Mouse (Mus musculus): ENCODE results near the gene Cyp27b1. TPM values are rescaled to one million over a fixed set of nuclear protein-coding genes. Genes with fewer than 3 reads are reported as not detected.

The Cyp27b1 gene
- polyA plus RNA-seq, 1 experiment from 2014 or later, result not detected

GRCm38 (mm10) chr10:127073981-127074380 lies 25.9 kb downstream of the Cyp27b1 start:
- no peak overlapping the region for H3K27ac ChIP-seq (ENCODE audit: low read depth, low read length)
- no peaks in the 10 kb centered on the region for H3K9me3 ChIP-seq (ENCODE audit: control insufficient read depth)
- WGBS, result 100% methylated on average over 1 of the region's 1 CpGs
- H3K4me3 ChIP-seq (ENCODE audit: low read depth, low read length), result no peak overlapping the region
- ATAC-seq, result no peak
- 0 out of 2 replicates have a peak, but pooled peaks cover 8% of the 10 kb centered on the region for H3K4me1 ChIP-seq (replicated peaks; ENCODE audit: control insufficient read depth, insufficient read depth, low read length)
- no peak overlapping the region for H3K4me2 ChIP-seq (replicated peaks; ENCODE audit: low read depth)
- no peak overlapping the region for H3K9ac ChIP-seq (ENCODE audit: low read depth, low read length)
- no peaks in the 10 kb centered on the region for H3K36me3 ChIP-seq (ENCODE audit: control insufficient read depth, insufficient read depth)
- TF ChIP-seq CTCF (IDR thresholded peaks at IDR 0.05; ENCODE audit: low read depth), result no peak
- peaks cover 35% of the 10 kb centered on the region for H3K27me3 ChIP-seq (replicated peaks; ENCODE audit: control insufficient read depth, insufficient read depth, low read length)

GRCm38 (mm10) chr10:127075080-127075479 lies 27.0 kb downstream of the Cyp27b1 start, which contains the start of gene Agap2:
TSS of gene Agap2 (plus strand) at chr10:127075284.
- H3K36me3 ChIP-seq (ENCODE audit: control insufficient read depth, insufficient read depth), result no peaks in the 10 kb centered on the region
- ATAC-seq, result no peak
- no peaks in the 10 kb centered on the region for H3K9me3 ChIP-seq (ENCODE audit: control insufficient read depth)
- no peak within 1 kb of the TSS for H3K4me3 ChIP-seq (ENCODE audit: low read depth, low read length)
- no peak within 1 kb of the TSS for H3K4me2 ChIP-seq (replicated peaks; ENCODE audit: low read depth)
- H3K9ac ChIP-seq (ENCODE audit: low read depth, low read length), result no peak within 1 kb of the TSS
- WGBS, result 59% methylated on average over 9 of the region's 9 CpGs
- no peak within 1 kb of the TSS for H3K27ac ChIP-seq (ENCODE audit: low read depth, low read length)
- peak; percentile 39 for TF ChIP-seq CTCF (IDR thresholded peaks at IDR 0.05; ENCODE audit: low read depth)
- peaks cover 46% of the 10 kb centered on the region for H3K27me3 ChIP-seq (replicated peaks; ENCODE audit: control insufficient read depth, insufficient read depth, low read length)
- H3K4me1 ChIP-seq (replicated peaks; ENCODE audit: control insufficient read depth, insufficient read depth, low read length), result 0 out of 2 replicates have a peak, but pooled peaks cover 8% of the 10 kb centered on the region

- WGBS, result 66% methylated on average over 8 of the region's 8 CpGs
- Histone ChIP-seq H3K4me3 (ENCODE audit: low read depth, low read length) (no peak overlapping the region), H3K27me3 (replicated peaks; ENCODE audit: control insufficient read depth, insufficient read depth, low read length) (peaks cover 52% of the 10 kb centered on the region), H3K27ac (ENCODE audit: low read depth, low read length) (no peak overlapping the region), H3K9me3 (ENCODE audit: control insufficient read depth) (no peaks in the 10 kb centered on the region), H3K36me3 (ENCODE audit: control insufficient read depth, insufficient read depth) (no peaks in the 10 kb centered on the region), H3K4me2 (replicated peaks; ENCODE audit: low read depth) (no peak overlapping the region), H3K9ac (ENCODE audit: low read depth, low read length) (no peak overlapping the region), H3K4me1 (replicated peaks; ENCODE audit: control insufficient read depth, insufficient read depth, low read length) (0 out of 2 replicates have a peak, but pooled peaks cover 7% of the 10 kb centered on the region)
- no peak for ATAC-seq
- no peak for TF ChIP-seq CTCF (IDR thresholded peaks at IDR 0.05; ENCODE audit: low read depth)
These were observed 27.6 kb downstream of the Cyp27b1 start for GRCm38 (mm10) chr10:127075651-127076050.

- 34% methylated on average over 4 of the region's 4 CpGs for WGBS
- Histone ChIP-seq H3K9me3 (ENCODE audit: control insufficient read depth) (no peaks in the 10 kb centered on the region), H3K9ac (ENCODE audit: low read depth, low read length) (no peak overlapping the region), H3K27me3 (replicated peaks; ENCODE audit: control insufficient read depth, insufficient read depth, low read length) (peaks cover 56% of the 10 kb centered on the region), H3K4me3 (ENCODE audit: low read depth, low read length) (no peak overlapping the region), H3K36me3 (ENCODE audit: control insufficient read depth, insufficient read depth) (no peaks in the 10 kb centered on the region), H3K27ac (ENCODE audit: low read depth, low read length) (no peak overlapping the region), H3K4me1 (replicated peaks; ENCODE audit: control insufficient read depth, insufficient read depth, low read length) (0 out of 2 replicates have a peak, but pooled peaks cover 4% of the 10 kb centered on the region), H3K4me2 (replicated peaks; ENCODE audit: low read depth) (no peak overlapping the region)
- TF ChIP-seq CTCF (IDR thresholded peaks at IDR 0.05; ENCODE audit: low read depth), result no peak
- no peak for ATAC-seq
These were observed 28.0 kb downstream of the Cyp27b1 start for GRCm38 (mm10) chr10:127076082-127076481.

- H3K27me3 ChIP-seq (replicated peaks; ENCODE audit: control insufficient read depth, insufficient read depth, low read length), result peaks cover 63% of the 10 kb centered on the region
- no peak for TF ChIP-seq CTCF (IDR thresholded peaks at IDR 0.05; ENCODE audit: low read depth)
- WGBS, result 12% methylated on average over 10 of the region's 10 CpGs
These were observed 29.5 kb downstream of the Cyp27b1 start for GRCm38 (mm10) chr10:127077515-127077914.

GRCm38 (mm10) chr10:127078001-127078676 lies 30.1 kb downstream of the Cyp27b1 start:
- Histone ChIP-seq H3K27me3 (replicated peaks; ENCODE audit: control insufficient read depth, insufficient read depth, low read length) (peaks cover 69% of the 10 kb centered on the region), H3K36me3 (ENCODE audit: control insufficient read depth, insufficient read depth) (no peaks in the 10 kb centered on the region), H3K4me2 (replicated peaks; ENCODE audit: low read depth) (peak overlapping the region; percentile 71), H3K4me1 (replicated peaks; ENCODE audit: control insufficient read depth, insufficient read depth, low read length) (peaks cover 5% of the 10 kb centered on the region; the same call in 1 of the 2 replicates), H3K9ac (ENCODE audit: low read depth, low read length) (no peak overlapping the region), H3K4me3 (ENCODE audit: low read depth, low read length) (peak overlapping the region; percentile 41; the same call in 1 of the 2 replicates), H3K27ac (ENCODE audit: low read depth, low read length) (no peak overlapping the region), H3K9me3 (ENCODE audit: control insufficient read depth) (no peaks in the 10 kb centered on the region)
- no peak for TF ChIP-seq CTCF (IDR thresholded peaks at IDR 0.05; ENCODE audit: low read depth)
- WGBS, result 5% methylated on average over 12 of the region's 12 CpGs
- ATAC-seq, result no peak

More at GRCm38 (mm10) chr10:127077515-127077914, 29.5 kb downstream of the Cyp27b1 start:
- no peak for ATAC-seq
- Histone ChIP-seq H3K36me3 (ENCODE audit: control insufficient read depth, insufficient read depth) (no peaks in the 10 kb centered on the region), H3K4me3 (ENCODE audit: low read depth, low read length) (no peak overlapping the region), H3K9me3 (ENCODE audit: control insufficient read depth) (no peaks in the 10 kb centered on the region), H3K4me2 (replicated peaks; ENCODE audit: low read depth) (no peak overlapping the region), H3K27ac (ENCODE audit: low read depth, low read length) (no peak overlapping the region), H3K4me1 (replicated peaks; ENCODE audit: control insufficient read depth, insufficient read depth, low read length) (0 out of 2 replicates have a peak, but pooled peaks cover 5% of the 10 kb centered on the region), H3K9ac (ENCODE audit: low read depth, low read length) (no peak overlapping the region)

Data from intestine, postnatal 0 days (tissue).